Mouse (Mus musculus) heart, postnatal 25 days (tissue): ENCODE data around the gene Sh3bp4. TPM values are rescaled to one million over a fixed set of nuclear protein-coding genes. Genes with fewer than 3 reads are reported as not detected.

Experiments
- DNase-seq: peaks from one replicate; pipeline ENCODE4 v3.0.0; 2022; ENCODE audit warnings: low spot score
- intact Hi-C: fragments of 180-260 bp; cut with DNase I; formaldehyde crosslinking; loops from one replicate; pipeline ENCODE4 v1.15.1; 2025
- total RNA-seq, 2 experiments: library from RNA; stranded (reverse); gene quantifications; 2 replicates each; pipeline ENCODE4 v1.2.3; 2021

The Sh3bp4 gene
- 10 to 100 TPM; 10.5 to 13.2 TPM for total RNA-seq

DNA sequence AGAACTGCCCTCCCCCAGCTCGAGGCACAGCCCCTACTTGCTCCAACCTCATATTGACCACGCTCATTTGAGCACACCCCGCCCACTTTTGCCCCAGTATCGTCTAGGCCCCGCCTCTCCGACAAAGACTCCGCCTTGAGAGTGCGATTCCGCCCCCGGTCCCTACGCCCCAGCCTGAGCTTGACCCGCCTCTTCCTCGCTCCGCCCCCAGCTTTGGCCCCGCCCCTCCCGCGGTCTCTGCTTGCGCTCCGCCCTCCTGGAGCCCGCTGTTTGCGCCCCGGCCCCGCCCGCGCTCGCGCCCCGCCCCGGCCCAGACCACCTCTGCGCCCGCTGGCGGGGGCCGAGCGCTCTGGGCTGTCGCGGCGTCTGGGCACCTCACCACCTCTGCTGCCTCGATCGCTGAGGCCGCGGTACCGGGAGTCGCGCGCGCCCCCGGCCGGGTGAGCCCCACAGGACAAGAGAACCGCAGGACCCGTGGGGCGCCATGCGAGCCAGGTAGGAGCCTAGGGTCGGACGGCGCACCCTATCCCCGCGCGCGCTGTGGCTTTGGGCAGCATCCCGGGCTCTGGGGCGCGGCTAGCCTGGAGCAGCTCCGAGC lies at the start of gene Sh3bp4:
Gene Sh3bp4 (plus strand): TSS at position 313 of the 598 bp plus-strand sequence.
- intact Hi-C loops: loop anchor here (2.0 to 5.0 kb wide), 3 partner anchors 67 to 323 kb away; no protein-coding TSS in a partner anchor
- peak; percentile 99 for DNase-seq

GRCm38 (mm10) chr1:89022997-89023396 lies 47.2 kb upstream of the Sh3bp4 start:
- intact Hi-C loops: no loop called here
- no peak for DNase-seq

DNA sequence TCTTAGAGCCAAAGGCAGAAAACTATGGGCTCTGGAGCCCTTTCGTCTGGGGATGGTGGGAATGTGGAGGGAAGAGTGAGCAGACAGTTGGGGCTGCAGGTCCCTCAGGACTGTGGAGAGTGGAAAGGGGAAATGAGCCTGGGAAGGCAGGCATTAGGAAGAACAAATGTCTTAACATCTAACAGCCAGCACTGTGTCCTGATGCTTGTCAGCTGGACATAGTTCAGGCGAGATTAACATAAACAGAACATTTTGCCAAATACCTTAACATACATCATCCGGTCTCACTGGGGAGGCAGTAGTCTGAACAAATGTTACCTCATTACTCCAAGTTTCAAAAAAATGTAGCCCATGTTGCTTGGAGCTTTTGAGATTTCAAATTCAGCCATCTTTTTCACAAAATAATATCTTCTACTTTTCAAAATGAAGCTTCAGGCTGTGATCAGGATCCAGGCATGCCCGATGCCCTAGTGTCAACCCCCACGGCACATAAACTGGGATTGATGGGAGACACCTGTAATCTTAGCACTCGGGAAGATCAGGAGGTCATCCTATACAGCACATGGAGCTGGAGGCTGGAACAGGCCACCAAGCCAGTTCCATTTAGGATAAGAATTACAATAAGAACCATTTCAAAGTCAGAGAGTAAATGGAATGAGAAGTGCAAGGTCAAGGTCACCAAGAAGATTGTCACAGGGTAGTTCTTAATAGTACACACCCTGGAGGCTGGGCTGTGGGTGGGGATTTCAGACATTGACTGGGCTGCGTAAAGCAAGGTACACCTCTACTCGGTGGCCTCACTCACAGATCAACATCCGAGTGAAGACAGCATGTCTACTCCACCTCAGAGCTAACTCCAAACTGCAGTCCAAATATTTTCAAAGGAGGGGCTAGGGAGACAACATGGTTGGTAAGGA lies 45.3 kb upstream of the Sh3bp4 start:
- no peak for DNase-seq

DNA sequence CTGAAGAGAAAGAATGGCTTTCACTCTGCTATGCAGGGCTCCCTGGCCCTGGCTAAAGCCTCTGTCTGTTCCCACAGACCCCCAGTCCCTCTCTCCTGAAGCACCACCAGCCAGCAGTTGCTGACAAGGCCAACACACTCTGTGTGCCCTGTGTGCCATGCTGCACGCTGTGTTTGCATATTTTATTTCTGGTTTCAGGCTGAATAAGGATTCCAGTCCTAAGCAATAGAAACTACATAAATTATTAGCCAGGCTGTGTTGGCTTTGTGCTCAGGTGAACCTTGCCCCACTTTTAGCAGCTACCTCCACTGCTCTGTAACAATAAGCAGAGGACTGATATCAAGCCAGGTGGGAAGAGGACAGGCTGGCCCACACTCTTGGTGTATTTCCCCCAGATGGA lies 44.2 kb upstream of the Sh3bp4 start:
- intact Hi-C loops: no loop called here
- DNase-seq: no peak

More for the DNA sequence above, 45.3 kb upstream of the Sh3bp4 start:
- intact Hi-C loops: no loop called here

- intact Hi-C loops: no loop called here
- no peak for DNase-seq
These were observed 40.9 kb upstream of the Sh3bp4 start for GRCm38 (mm10) chr1:89029136-89029927.

- intact Hi-C loops: no loop called here
- DNase-seq: no peak
These were observed 36.6 kb upstream of the Sh3bp4 start for GRCm38 (mm10) chr1:89033661-89034060.

DNA sequence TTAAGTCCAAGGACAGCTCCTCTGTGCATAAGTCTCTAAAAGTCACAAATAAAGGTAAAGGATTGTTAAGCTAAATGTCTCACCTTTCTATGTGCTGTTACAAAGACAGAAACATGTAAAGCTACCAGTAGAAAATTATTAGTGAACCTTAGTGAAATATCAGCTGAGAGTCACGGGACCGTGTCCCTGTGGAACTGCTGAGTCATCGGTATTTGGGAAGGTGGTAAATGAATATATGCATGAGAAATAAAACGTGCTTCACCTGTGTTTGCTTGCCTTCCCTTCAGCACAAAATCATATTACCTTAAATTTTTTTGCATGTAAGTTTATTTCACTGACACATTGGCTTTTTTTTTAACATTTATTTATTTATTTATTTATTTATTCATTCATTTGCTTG lies 36.2 kb upstream of the Sh3bp4 start:
- intact Hi-C loops: no loop called here
- no peak for DNase-seq

DNA sequence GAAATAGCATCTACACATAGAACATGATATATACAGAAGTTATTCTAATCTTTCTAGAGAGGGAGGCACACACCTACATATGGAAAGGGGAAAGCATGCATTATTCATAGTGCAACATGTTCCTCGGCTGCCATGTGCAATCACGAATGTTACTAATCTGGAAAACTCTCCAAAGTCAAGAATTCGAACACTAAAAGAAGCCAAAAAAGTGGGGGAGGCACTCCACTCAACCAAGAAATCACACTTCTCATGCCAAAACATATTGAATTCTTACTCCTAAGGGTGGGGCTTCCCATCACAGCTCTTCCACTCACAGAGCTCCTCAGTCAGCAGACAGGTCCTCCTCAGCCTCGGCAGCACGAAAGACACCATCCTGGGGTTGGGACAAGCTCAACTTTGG lies 35.1 kb upstream of the Sh3bp4 start:
- intact Hi-C loops: no loop called here
- DNase-seq: no peak

- no peak for DNase-seq
- intact Hi-C loops: no loop called here
These were observed 30.4 kb upstream of the Sh3bp4 start for GRCm38 (mm10) chr1:89039836-89040235.

- intact Hi-C loops: no loop called here
- peak; percentile 63 for DNase-seq
These were observed 28.9 kb upstream of the Sh3bp4 start for GRCm38 (mm10) chr1:89041290-89041689.

GRCm38 (mm10) chr1:89042081-89042480 lies 28.1 kb upstream of the Sh3bp4 start:
- intact Hi-C loops: loop anchor here (2.0 kb wide), 1 partner anchor 17 kb away; no protein-coding TSS in a partner anchor
- DNase-seq: peak; percentile 3

GRCm38 (mm10) chr1:89042956-89043355 lies 27.3 kb upstream of the Sh3bp4 start:
- DNase-seq: no peak
- intact Hi-C loops: loop anchor here (2.0 kb wide), 1 partner anchor 16 kb away; no protein-coding TSS in a partner anchor

- no peak for DNase-seq
- intact Hi-C loops: no loop called here
These were observed 24.8 kb upstream of the Sh3bp4 start for GRCm38 (mm10) chr1:89045403-89045802.

- no peak for DNase-seq
- intact Hi-C loops: no loop called here
These were observed 20.7 kb upstream of the Sh3bp4 start for GRCm38 (mm10) chr1:89049506-89049905.

DNA sequence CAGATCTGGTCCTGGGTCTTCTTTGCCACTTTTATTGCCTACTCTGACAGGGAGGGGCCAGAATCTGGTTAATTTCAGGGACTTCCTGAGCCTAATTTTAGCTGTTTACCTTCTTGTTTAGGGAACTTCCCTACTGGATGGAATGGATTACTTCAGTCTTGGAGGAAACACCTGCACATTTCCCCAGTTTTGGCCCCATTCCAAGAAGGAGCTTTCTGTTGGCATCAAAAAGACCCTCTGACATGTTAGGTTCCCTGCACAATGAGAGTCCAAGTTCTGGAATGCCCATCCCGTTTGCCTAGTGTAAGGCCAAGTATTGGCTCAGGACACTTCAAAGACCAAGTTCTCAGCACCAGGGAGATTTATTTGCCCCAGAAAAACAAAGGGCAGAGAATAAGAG lies 14.0 kb upstream of the Sh3bp4 start:
- intact Hi-C loops: no loop called here
- DNase-seq: no peak

GRCm38 (mm10) chr1:89057430-89057829 lies 12.8 kb upstream of the Sh3bp4 start:
- DNase-seq: no peak
- intact Hi-C loops: no loop called here

DNA sequence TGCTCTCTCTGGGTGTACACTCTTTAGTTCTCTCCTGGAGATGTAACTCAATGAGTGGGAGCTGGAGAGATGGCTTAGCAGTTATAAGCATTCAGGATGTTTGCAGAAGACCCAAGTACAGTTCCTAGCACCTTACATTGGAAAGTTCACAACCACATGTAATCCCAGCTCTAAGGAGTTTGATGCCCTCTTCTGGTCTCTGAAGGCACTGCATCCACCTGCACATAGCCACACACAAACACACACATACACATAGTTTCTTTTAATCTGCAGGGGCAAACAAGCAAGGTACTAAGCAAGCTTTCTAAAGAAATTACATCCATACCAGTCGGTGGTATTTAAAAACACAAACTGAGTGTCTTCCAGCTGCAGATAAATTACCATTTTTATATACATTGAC lies 12.2 kb upstream of the Sh3bp4 start:
- intact Hi-C loops: loop anchor here (2.0 kb wide), 1 partner anchor 15 kb away; no protein-coding TSS in a partner anchor
- DNase-seq: no peak

DNA sequence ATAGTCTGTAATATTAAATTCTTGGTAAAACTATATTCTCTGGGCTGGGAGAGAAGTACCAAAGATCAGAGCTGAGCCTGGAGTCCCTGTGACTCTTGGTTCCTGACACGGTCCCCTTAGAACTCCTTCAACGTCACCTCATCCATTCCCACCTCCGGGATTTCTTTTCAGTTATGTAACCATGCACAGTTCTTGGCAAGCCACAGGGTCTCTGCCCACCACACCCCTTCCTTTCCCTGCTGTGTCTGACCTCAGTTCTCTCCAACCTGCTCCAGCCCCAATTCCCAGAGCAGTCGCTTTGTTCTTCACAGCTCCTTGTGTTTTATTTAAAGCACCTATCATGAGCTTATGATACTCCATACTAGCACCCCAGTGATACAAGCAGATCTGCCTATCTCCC lies 7.2 kb upstream of the Sh3bp4 start:
- peak; percentile 41 for DNase-seq
- intact Hi-C loops: no loop called here

GRCm38 (mm10) chr1:89063800-89064199 lies 6.4 kb upstream of the Sh3bp4 start:
- intact Hi-C loops: no loop called here

DNA sequence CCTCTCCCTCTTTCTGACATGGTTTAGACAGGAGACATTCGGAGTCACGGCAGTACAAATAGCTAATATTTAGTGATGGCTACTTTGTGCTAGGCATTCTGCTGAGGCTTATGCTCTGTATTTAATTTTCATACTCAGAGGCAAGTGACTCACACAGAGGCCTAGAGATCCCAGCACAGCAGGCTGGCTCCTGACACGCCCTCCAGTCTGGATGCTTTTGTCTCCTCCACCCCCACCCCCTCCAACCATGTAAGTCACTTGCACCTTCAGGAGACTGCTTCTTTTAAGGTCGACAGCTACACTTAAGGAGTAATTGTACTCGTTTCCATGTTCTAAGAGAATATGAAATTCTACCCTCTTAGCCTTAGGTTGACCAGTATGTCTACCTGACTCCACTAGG lies 1.4 kb upstream of the Sh3bp4 start:
- intact Hi-C loops: no loop called here
- DNase-seq: no peak

More at GRCm38 (mm10) chr1:89063800-89064199, 6.4 kb upstream of the Sh3bp4 start:
- no peak for DNase-seq
